Mouse (Mus musculus): ENCODE results near the gene Ttll3. TPM values are rescaled to one million over a fixed set of nuclear protein-coding genes. Genes with fewer than 3 reads are reported as not detected.
A peak's percentile ranks its signal among the peaks of the same experiment; 100 is the strongest.

The Ttll3 gene
- total RNA-seq, 2 experiments from 2014 or later = 4.0 TPM; not detected in 1

GRCm38 (mm10) chr6:113418441-113419198 is 29.6 kb downstream of the Ttll3 start:
- peak; percentile 56 for ATAC-seq (replicated peaks; ENCODE audit: low FRiP score, poor library complexity, severe bottlenecking)

- peak; percentile 96 for ATAC-seq (replicated peaks; ENCODE audit: low FRiP score, poor library complexity, severe bottlenecking)
Measured at GRCm38 (mm10) chr6:113419199-113419587, 30.1 kb downstream of the Ttll3 start, which contains the start of gene Rpusd3. Gene Rpusd3 (minus strand): TSS chr6:113419340.

DNA sequence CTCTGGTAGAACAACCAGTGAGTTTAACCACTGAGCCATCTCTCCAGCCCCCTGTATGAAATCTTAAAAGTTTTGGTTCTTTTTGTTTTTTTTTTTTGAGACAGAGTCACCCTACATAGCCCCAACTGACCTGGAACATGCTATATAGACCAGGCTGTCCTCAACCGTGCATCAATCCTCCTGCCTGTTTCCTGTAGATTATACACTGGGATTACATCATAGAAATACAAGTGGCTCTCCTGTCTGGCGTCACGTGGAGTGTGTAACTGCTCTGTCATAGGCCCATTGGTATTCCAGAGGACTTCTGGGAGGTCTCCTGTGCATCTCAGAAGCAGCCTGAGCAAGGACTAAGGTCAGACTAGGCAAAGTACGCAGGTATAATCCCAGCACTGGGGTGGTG is 33.9 kb downstream of the Ttll3 start:
- ATAC-seq (replicated peaks; ENCODE audit: low FRiP score, poor library complexity, severe bottlenecking) = no peak

DNA sequence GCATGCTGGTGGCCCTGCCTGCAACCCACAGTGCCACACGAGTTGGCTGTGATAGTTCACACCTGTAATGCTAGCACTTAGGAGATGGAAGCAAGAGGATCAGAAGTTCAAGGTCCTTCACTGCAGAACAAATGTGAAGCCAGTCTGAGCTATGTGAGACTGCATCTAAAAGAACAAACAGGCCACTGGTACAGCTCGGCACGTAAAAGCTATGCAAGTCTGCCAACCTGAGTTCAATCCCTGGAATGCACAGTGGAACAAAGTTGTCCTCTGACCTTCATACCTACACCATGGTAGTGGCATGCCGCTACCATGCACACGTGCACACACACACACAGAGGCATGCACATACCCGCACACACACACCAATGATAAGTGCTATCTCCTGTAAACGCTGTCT is 35.1 kb downstream of the Ttll3 start:
- ATAC-seq (replicated peaks; ENCODE audit: low FRiP score, poor library complexity, severe bottlenecking) = no peak

- ATAC-seq (replicated peaks; ENCODE audit: low FRiP score, poor library complexity, severe bottlenecking) = no peak
Measured at GRCm38 (mm10) chr6:113426696-113427095, 37.6 kb downstream of the Ttll3 start.

GRCm38 (mm10) chr6:113427397-113427796 is 38.3 kb downstream of the Ttll3 start:
- peak; percentile 57; the same call in 1 of the 2 replicates for ATAC-seq (replicated peaks; ENCODE audit: low FRiP score, poor library complexity, severe bottlenecking)

GRCm38 (mm10) chr6:113428006-113428405 is 38.9 kb downstream of the Ttll3 start:
- ATAC-seq (replicated peaks; ENCODE audit: low FRiP score, poor library complexity, severe bottlenecking) = no peak

DNA sequence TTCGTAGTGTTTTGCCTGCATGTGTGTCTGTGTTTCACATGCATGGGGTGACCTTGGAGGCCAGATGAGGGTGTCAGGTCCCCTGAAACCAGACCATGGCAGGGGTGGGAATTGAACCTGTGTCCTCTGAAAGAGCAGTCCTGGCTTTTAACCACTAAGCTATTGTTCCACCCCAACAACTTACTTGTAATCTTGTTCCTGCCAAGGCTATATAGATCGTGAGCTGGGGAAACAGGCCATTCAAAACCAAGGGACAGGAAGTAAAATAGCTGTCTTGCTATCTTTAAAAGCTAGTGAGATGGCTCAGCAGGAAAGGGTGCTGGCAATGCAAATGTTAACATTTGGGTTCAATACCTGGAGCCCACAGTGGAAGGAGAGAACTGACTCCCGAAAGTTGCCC is 40.9 kb downstream of the Ttll3 start:
- ATAC-seq (replicated peaks; ENCODE audit: low FRiP score, poor library complexity, severe bottlenecking) = no peak

- no peak for ATAC-seq (replicated peaks; ENCODE audit: low FRiP score, poor library complexity, severe bottlenecking)
Measured at GRCm38 (mm10) chr6:113430846-113431245, 41.8 kb downstream of the Ttll3 start.

GRCm38 (mm10) chr6:113431801-113432200 is 42.7 kb downstream of the Ttll3 start:
- ATAC-seq (replicated peaks; ENCODE audit: low FRiP score, poor library complexity, severe bottlenecking) = no peak

DNA sequence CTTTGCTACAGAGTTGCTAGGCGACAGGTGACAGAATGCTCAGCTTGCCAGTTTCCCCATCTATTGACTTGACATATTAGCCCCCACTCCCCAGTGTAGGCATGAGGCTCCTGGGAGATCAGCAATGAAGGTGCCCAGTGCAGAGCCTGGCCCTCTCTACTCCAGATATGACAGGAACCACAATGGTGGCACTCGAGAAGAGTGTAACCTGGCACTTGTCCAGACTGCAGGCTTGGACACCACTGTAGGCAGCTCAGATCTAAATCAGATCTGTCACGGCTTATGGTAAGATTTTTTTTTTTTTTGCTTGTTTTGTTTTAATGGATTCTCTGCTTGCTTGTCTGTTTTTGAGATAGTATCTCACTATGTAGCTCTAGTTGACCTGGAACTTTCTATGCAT is 44.6 kb downstream of the Ttll3 start:
- no peak for ATAC-seq (replicated peaks; ENCODE audit: low FRiP score, poor library complexity, severe bottlenecking)

DNA sequence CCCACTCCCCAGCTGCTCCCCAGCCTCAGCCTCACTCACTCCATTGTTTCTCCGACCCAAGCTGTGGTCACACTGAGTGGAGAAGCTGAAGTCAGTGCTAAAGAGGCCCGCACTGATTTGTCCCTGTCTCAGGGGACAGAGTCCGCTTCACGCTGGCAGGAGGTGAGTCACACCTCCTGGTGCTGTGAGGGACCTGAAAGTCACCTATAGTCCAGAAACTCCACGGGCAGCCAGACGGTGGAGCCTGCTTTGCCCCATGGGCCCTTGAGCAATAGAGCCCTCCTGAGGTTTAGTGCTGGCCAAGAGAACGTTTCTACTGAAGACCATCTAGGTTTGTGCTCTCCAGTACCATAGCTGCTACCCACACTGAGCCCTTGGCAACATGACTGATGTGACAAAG is 45.6 kb downstream of the Ttll3 start:
- ATAC-seq (replicated peaks; ENCODE audit: low FRiP score, poor library complexity, severe bottlenecking) = no peak

DNA sequence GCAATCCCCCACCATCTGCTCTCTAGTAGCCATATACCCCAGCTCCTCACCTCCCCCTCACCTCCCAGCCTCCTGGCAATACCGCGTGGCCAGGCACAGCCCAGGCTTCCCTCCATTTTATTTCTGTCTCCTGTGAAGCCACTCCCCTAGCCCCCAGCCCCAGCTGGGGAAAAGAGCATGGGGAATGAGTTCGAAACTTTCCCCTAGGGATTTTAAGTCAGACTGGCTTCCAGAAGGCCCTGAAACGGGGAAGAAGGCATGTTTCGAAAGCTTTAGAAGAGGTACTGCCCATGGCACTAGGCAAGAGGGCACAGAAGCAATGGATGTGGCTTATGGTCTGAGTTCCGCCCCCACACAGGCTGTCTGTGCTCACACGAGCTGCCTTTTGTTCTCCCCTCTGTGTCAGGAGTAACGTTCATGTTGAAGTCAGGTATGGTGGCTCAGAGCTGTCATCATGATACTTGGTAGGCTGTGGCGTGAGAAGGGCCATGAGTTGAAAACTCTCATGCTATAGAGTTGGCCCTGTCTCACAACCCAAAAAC is 46.7 kb downstream of the Ttll3 start, which contains the start of gene Cidec:
TSS of gene Cidec (minus strand) at position 97 of the 542 bp plus-strand sequence.
- ATAC-seq (replicated peaks; ENCODE audit: low FRiP score, poor library complexity, severe bottlenecking) = no peak

DNA sequence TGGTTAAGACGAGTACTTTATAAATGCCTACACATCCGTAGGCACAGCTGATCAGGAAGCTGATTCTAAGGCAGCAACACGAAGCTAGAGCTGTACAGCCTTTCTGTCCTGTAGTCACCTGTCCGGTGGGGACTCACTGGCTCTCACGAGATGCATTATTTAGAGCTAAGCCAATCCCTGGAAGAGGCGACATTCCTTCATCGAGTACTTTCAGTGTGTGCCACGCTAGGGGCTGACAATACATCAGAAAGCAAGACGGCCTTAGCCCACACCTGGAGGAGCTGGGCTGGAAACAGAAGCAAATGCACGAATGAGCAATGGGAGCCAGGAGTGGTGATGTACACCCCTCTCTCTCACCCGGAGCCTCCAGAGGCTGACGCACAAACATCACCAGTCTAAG is 48.1 kb downstream of the Ttll3 start:
- ATAC-seq (replicated peaks; ENCODE audit: low FRiP score, poor library complexity, severe bottlenecking) = no peak

- ATAC-seq (replicated peaks; ENCODE audit: low FRiP score, poor library complexity, severe bottlenecking) = no peak
Measured at GRCm38 (mm10) chr6:113438721-113439430, 49.8 kb downstream of the Ttll3 start.

DNA sequence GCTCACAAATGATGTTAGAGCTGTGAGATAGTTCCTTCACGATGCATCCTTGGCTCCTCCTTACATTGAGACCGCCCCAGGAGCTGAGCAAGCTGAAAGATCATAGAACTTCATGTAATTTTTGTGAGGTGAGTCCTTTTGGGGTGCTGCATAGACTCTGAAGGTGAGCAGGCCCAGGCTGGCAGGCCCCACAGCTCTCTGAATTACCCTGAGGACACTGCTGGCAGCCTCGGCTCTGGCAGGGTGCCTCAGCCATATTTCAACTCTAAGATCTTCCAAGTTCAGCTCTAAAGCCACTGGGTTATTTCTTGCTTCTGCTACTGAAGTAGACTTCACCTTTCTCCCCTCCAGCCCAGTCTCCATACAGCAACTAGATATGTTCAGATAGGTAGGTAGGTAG is 51.6 kb downstream of the Ttll3 start:
- ATAC-seq (replicated peaks; ENCODE audit: low FRiP score, poor library complexity, severe bottlenecking) = no peak

DNA sequence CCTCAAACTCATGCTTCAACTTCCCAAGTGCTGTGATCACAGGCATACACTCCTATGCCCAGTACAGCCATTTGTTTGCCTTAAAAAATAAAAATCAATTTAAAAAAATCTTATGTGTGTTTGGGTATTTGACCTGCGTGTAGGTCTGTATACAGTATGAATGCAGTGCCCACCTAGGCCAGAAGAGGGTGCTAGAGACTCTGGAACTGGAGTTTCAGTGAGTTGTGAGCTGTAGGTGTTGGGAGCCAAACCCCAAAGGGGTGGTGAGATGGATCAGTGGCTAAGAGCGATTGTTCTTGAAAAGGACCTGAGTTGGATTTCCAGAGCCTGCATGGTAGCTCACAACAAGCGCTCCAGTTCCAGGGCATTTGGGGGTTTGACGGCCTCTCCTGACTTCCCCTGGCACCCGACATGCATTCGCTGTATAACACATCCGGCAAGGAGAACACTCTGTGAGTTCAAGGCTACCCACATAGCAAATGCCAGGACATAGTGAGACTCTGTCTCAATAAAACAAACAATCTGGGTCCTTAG is 52.2 kb downstream of the Ttll3 start:
- peak; percentile 69 for ATAC-seq (replicated peaks; ENCODE audit: low FRiP score, poor library complexity, severe bottlenecking)

DNA sequence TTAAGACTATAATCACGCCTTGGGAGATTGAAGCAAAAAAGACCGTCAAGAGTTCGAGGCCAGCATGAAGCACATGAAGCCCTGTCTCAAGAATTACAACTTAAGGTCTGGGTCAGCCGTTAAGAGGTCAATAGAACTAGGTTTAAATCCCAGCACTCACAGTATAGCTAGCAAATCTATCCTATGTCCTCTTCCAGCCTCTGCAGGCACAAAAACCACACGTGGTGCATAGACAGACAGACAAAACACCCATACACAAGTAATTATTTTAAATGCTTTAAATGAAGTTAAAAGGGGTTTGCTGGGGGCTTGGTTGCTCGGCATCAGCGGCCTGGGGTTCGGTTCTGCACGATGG is 53.0 kb downstream of the Ttll3 start:
- peak; percentile 6; the same call in 1 of the 2 replicates for ATAC-seq (replicated peaks; ENCODE audit: low FRiP score, poor library complexity, severe bottlenecking)

DNA sequence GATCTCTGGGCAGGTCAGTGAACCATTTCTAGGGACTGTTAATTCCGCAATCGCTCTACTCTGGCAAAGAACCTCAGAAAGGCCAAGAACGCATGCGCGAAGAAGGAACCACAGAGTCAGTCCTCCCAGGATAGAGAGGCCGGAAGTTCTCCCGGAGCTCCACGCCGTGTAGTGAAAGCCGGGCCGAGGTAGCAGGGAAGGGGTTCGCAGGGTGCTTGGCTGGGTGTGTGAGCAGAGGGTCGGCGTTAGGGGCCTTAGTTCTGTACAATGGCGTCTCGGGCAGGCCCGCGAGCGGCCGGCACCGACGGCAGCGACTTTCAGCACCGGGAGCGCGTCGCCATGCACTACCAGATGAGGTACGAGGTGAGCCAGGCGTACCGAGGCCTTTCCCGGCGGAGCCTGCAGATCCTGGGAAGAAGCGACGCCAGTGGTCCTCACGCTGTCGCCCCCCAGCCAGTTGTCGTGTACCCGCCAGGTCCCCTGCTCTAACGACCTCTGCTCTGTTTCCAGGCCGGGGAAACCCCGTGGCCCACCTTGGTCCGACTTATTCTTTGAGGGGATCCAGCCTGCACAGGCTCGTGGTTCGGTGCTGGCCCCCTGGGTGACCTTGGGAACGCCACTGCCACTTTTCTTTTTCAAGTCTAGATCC is 53.5 kb downstream of the Ttll3 start, which contains the start of gene Jagn1:
TSS of gene Jagn1 (plus strand) at position 128 of the 649 bp plus-strand sequence.
- ATAC-seq (replicated peaks; ENCODE audit: low FRiP score, poor library complexity, severe bottlenecking) = peak; percentile 91

DNA sequence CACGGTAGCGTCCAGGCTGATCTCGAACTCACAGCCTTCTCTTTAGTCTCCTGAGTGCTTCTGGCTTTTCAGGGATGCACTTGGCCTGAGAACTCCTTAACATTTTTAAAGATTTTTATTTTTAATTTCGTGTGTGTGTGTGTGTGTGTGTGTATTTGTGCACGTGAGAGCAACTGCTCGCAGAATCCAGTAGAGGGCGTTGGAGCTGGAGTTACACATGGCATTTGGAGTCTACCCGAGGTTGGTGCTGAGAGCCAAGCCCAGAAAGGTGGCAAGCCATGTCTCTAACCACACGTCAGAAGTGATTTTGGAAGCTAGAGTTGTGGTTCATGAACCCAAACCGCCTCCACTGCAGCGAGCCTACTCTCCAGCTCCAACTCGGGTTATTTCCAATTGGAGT is 54.0 kb downstream of the Ttll3 start:
- ATAC-seq (replicated peaks; ENCODE audit: low FRiP score, poor library complexity, severe bottlenecking) = no peak

Measured in erythroid progenitor cell, adult 5-6 weeks (primary cell).